Mouse (Mus musculus): ENCODE measurements around the gene Simc1.

DNA sequence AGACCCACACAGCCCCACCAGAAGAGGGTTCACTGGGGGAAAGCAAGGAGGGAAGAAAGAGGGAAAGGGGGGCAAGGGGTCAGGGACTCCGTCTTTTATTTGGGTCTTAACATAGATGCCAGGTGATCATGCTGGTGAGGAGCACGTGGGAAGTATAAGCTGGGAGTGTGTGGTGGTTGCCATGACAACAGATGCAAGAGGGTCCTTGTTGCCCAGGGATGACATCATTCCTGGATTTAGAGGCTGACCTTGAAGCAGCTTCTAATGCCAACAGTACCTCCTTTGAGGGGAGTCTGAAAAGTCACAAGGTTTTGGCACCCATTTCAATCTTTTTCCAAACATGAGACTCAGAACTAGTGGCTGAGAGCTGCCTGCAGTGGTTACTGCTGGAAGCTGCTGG is 68.1 kb downstream of the Simc1 start:
- TF ChIP-seq CTCF (IDR thresholded peaks at IDR 0.05; ENCODE audit: low read depth) = no peak
- TF ChIP-seq EP300 (IDR thresholded peaks at IDR 0.05; ENCODE audit: low read depth) = no peak

Measured in liver, postnatal 0 days (tissue).